Comparison of ENCODE assay signal across 8 mouse cellular contexts in genomic region chr11:107529320-107529719, GRCm38 (mm10). TPM values are rescaled to one million over a fixed set of nuclear protein-coding genes. Genes with fewer than 3 reads are reported as not detected.
A peak's percentile ranks its signal among the peaks of the same experiment; 100 is the strongest.
DNase-seq lines count a peak whose midpoint lies in the region; ATAC-seq and TF ChIP-seq lines count a peak whose summit lies in the region.
"Had no signal": no experiment of that assay in that cellular context is flagged by ENCODE, and none has a peak within 500 bp of the region (broad histone marks: within the 10 kb centered on the region; RNA-seq: fewer than 3 reads in every experiment).

No protein-coding gene starts in this region.

- no peak for TF ChIP-seq POLR2A in MEL (IDR thresholded peaks at IDR 0.05; ENCODE audit: control insufficient read depth in 1 of 2, insufficient read depth in 1 of 2, low read depth in 1 of 2, low read length in 2 of 2, poor library complexity in 1 of 2)

- no peak for TF ChIP-seq RAD21 in MEL (IDR thresholded peaks at IDR 0.05; ENCODE audit: low read depth, low read length)

- no peaks in the 10 kb centered on the region for H3K27me3 ChIP-seq in MEL (ENCODE audit: control insufficient read depth in 1 of 2, insufficient read depth in 2 of 2, low read length in 2 of 2)
- no peaks in the 10 kb centered on the region for H3K27me3 ChIP-seq in heart, embryonic 13.5 days (replicated peaks)
- no peaks in the 10 kb centered on the region for H3K27me3 ChIP-seq in limb, embryonic 10.5 days (ENCODE audit: low read depth, poor library complexity, severe bottlenecking)
- no peaks in the 10 kb centered on the region for H3K27me3 ChIP-seq in stomach, embryonic 16.5 days (ENCODE audit: control insufficient read depth, insufficient read depth, low read length)

- peak; percentile 18 to 28 for DNase-seq in CD8-positive naive resting alpha-beta T cell, adult 2 months (ENCODE audit: low read depth in 2 of 2, low spot score in 2 of 2)
- no peak for DNase-seq in MEL (ENCODE audit: low read depth, low spot score)
- no peak for DNase-seq in limb, embryonic 10.5 days (ENCODE audit: low spot score)
- no peak for DNase-seq in layer of hippocampus, adult 11-12 months (ENCODE audit: low spot score)
- DNase-seq in left cerebral cortex, adult 2 months (ENCODE audit: extremely low spot score in 1 of 2, low spot score in 2 of 2) = no peak

- H3K27ac ChIP-seq in MEL (ENCODE audit: control insufficient read depth, low read depth, low read length) = no peak overlapping the region
- peak overlapping the region; percentile 77 for H3K27ac ChIP-seq in heart, embryonic 13.5 days (replicated peaks)
- peak overlapping the region; percentile 42; the same call in 1 of the 2 replicates for H3K27ac ChIP-seq in limb, embryonic 10.5 days
- H3K27ac ChIP-seq in stomach, embryonic 16.5 days (ENCODE audit: low read length) = no peak overlapping the region
- H3K27ac ChIP-seq in left cerebral cortex, adult 2 months = no peak overlapping the region

- H3K4me2 ChIP-seq in heart, embryonic 13.5 days = no peak overlapping the region
- no peak overlapping the region; the same call in 1 of the 2 replicates for H3K4me2 ChIP-seq in stomach, embryonic 16.5 days (ENCODE audit: low read depth, low read length)

- H3K4me3 ChIP-seq in MEL (ENCODE audit: control insufficient read depth in 1 of 2, insufficient read depth in 1 of 2, low read depth in 2 of 2, low read length in 2 of 2) = no peak overlapping the region
- no peak overlapping the region for H3K4me3 ChIP-seq in heart, embryonic 13.5 days
- H3K4me3 ChIP-seq in limb, embryonic 10.5 days = no peak overlapping the region
- H3K4me3 ChIP-seq in stomach, embryonic 16.5 days (replicated peaks; ENCODE audit: low read length) = no peak overlapping the region
- H3K4me3 ChIP-seq in left cerebral cortex, adult 2 months = no peak overlapping the region
- H3K4me3 ChIP-seq: erythroblast, embryonic 14.5 days had no signal

- no peaks in the 10 kb centered on the region for H3K9me3 ChIP-seq in MEL (replicated peaks; ENCODE audit: insufficient read depth, low read length)
- H3K9me3 ChIP-seq in heart, embryonic 13.5 days = no peaks in the 10 kb centered on the region
- no peaks in the 10 kb centered on the region for H3K9me3 ChIP-seq in limb, embryonic 10.5 days (replicated peaks)
- H3K9me3 ChIP-seq in stomach, embryonic 16.5 days (replicated peaks; ENCODE audit: control insufficient read depth, low read length) = no peaks in the 10 kb centered on the region

- no peak for ATAC-seq in heart, embryonic 13.5 days (ENCODE audit: extremely low read depth, insufficient number of reproducible peaks, low FRiP score, low TSS enrichment)
- ATAC-seq in stomach, embryonic 16.5 days (ENCODE audit: insufficient read depth, low FRiP score) = peak; percentile 44; the same call in 1 of the 2 replicates

- H3K9ac ChIP-seq in MEL (ENCODE audit: control insufficient read depth, low read depth, low read length, poor library complexity, severe bottlenecking) = no peak overlapping the region
- H3K9ac ChIP-seq in heart, embryonic 13.5 days = no peak overlapping the region
- no peak overlapping the region for H3K9ac ChIP-seq in stomach, embryonic 16.5 days (ENCODE audit: low read length)

- WGBS in heart, embryonic 13.5 days = 33% methylated on average over 8 of the region's 8 CpGs
- 48% methylated on average over 8 of the region's 8 CpGs for WGBS in limb, embryonic 10.5 days
- 37% methylated on average over 8 of the region's 8 CpGs for WGBS in stomach, embryonic 16.5 days

- peaks cover 6 to 8% of the 10 kb centered on the region in 2 experiments; a peak in 3 of 4 replicates for H3K4me1 ChIP-seq in MEL (ENCODE audit: control insufficient read depth in 1 of 2, insufficient read depth in 2 of 2, low read length in 2 of 2)
- peaks cover 10% of the 10 kb centered on the region for H3K4me1 ChIP-seq in heart, embryonic 13.5 days
- peaks cover 7% of the 10 kb centered on the region for H3K4me1 ChIP-seq in limb, embryonic 10.5 days
- H3K4me1 ChIP-seq in stomach, embryonic 16.5 days (ENCODE audit: control insufficient read depth, insufficient read depth, low read length) = no peaks in the 10 kb centered on the region

- no peak for TF ChIP-seq EP300 in MEL (IDR thresholded peaks at IDR 0.05; ENCODE audit: low read depth in 1 of 2, low read length in 2 of 2)

- peaks cover 0 to 7% of the 10 kb centered on the region in 2 experiments; a peak in 1 of 4 replicates for H3K36me3 ChIP-seq in MEL (ENCODE audit: control insufficient read depth in 1 of 2, insufficient read depth in 2 of 2, low read length in 2 of 2)
- H3K36me3 ChIP-seq in heart, embryonic 13.5 days = no peaks in the 10 kb centered on the region
- no peaks in the 10 kb centered on the region for H3K36me3 ChIP-seq in limb, embryonic 10.5 days
- H3K36me3 ChIP-seq in stomach, embryonic 16.5 days (ENCODE audit: control insufficient read depth, insufficient read depth, low read length) = no peaks in the 10 kb centered on the region

- no peaks in the 10 kb centered on the region for H3K79me2 ChIP-seq in MEL (ENCODE audit: control insufficient read depth, insufficient read depth, low read length, poor library complexity)

- TF ChIP-seq CTCF in MEL (IDR thresholded peaks at IDR 0.05 in 2 of 3, conservative IDR thresholded peaks at IDR 0.05 in 1 of 3; ENCODE audit: control insufficient read depth in 1 of 3, insufficient read depth in 1 of 3, low read depth in 2 of 3, low read length in 3 of 3, poor library complexity in 1 of 3, severe bottlenecking in 1 of 3) = no peak
- TF ChIP-seq CTCF in left cerebral cortex, adult 2 months (IDR thresholded peaks at IDR 0.05) = no peak

- intact Hi-C loops in left cerebral cortex, adult 2 months (cut with DNase I) = no loop called here

TF ChIP-seq in MEL, 35 proteins besides CTCF, POLR2A, EP300 and RAD21:
- TF ChIP-seq NELFE (IDR thresholded peaks at IDR 0.05; ENCODE audit: low read depth, low read length) (no peak), SIN3A (IDR thresholded peaks at IDR 0.05; ENCODE audit: low read length) (no peak), NRF1 (IDR thresholded peaks at IDR 0.05; ENCODE audit: insufficient read depth, low read depth, low read length, poor library complexity, severe bottlenecking) (no peak), HCFC1 (IDR thresholded peaks at IDR 0.05; ENCODE audit: low read depth, low read length) (no peak), MAFK (IDR thresholded peaks at IDR 0.05; ENCODE audit: borderline replicate concordance, low read depth, low read length) (0 out of 2 replicates have a peak, but pooled peaks have one; percentile 11)

RNA-seq across cellular contexts. Expression of gene Helz, which starts 18.4 kb away (rescaled TPM):
- total RNA-seq in MEL (2012; rRNA removed) = 15.1 and 16.0 TPM in 2 replicates
- polyA plus RNA-seq in MEL (2012; ENCODE audit: insufficient read depth in 1 of 2, insufficient read length in 2 of 2, low read depth in 1 of 2, low replicate concordance in 2 of 2, missing spikeins in 1 of 2) = 10 to 100 TPM; 39.9 to 41.0 TPM
- 12.1 and 13.7 TPM in 2 replicates for polyA plus RNA-seq in heart, embryonic 13.5 days (2015; fragmentation: Nextera tagmentation; extraction: Ambion mirVana)
- polyA plus RNA-seq in limb, embryonic 10.5 days (2016; fragmentation: Nextera tagmentation; extraction: Ambion mirVana) = 23.7 and 24.8 TPM in 2 replicates
- 15.3 and 16.1 TPM in 2 replicates for polyA plus RNA-seq in stomach, embryonic 16.5 days (2015; fragmentation: Nextera tagmentation; extraction: Ambion mirVana)
- total RNA-seq in left cerebral cortex, adult 2 months (2021) = 10 to 100 TPM; 52.2 to 53.3 TPM

RNA-seq across cellular contexts. Expression of gene Psmd12, which starts 50.0 kb away (rescaled TPM):
- total RNA-seq in MEL (2012; rRNA removed) = 149 and 173 TPM in 2 replicates
- polyA plus RNA-seq in MEL (2012; ENCODE audit: insufficient read depth in 1 of 2, insufficient read length in 2 of 2, low read depth in 1 of 2, low replicate concordance in 2 of 2, missing spikeins in 1 of 2) = 100 to 1,000 TPM; 139 to 437 TPM
- 130 and 144 TPM in 2 replicates for polyA plus RNA-seq in heart, embryonic 13.5 days (2015; fragmentation: Nextera tagmentation; extraction: Ambion mirVana)
- polyA plus RNA-seq in limb, embryonic 10.5 days (2016; fragmentation: Nextera tagmentation; extraction: Ambion mirVana) = 229 and 240 TPM in 2 replicates
- 163 and 175 TPM in 2 replicates for polyA plus RNA-seq in stomach, embryonic 16.5 days (2015; fragmentation: Nextera tagmentation; extraction: Ambion mirVana)
- 10 to 100 TPM; 67.1 to 72.9 TPM for total RNA-seq in left cerebral cortex, adult 2 months (2021)

RNA-seq across cellular contexts. Expression of gene Pitpnc1, which starts 58.8 kb away (rescaled TPM):
- 19.3 and 31.9 TPM in 2 replicates for total RNA-seq in MEL (2012; rRNA removed)
- 10 to 100 TPM in 1 of 2 experiments, not detected in 1; 25.3 TPM for polyA plus RNA-seq in MEL (2012; ENCODE audit: insufficient read depth in 1 of 2, insufficient read length in 2 of 2, low read depth in 1 of 2, low replicate concordance in 2 of 2, missing spikeins in 1 of 2)
- 9.3 and 9.9 TPM in 2 replicates for polyA plus RNA-seq in heart, embryonic 13.5 days (2015; fragmentation: Nextera tagmentation; extraction: Ambion mirVana)
- 31.6 and 37.1 TPM in 2 replicates for polyA plus RNA-seq in limb, embryonic 10.5 days (2016; fragmentation: Nextera tagmentation; extraction: Ambion mirVana)
- 10.4 and 13.9 TPM in 2 replicates for polyA plus RNA-seq in stomach, embryonic 16.5 days (2015; fragmentation: Nextera tagmentation; extraction: Ambion mirVana)
- total RNA-seq in left cerebral cortex, adult 2 months (2021) = 10 to 100 TPM; 54.5 to 55.2 TPM

Comparison
In these comparisons a context has a peak if more than half of its experiments do, and no peak if none do; other contexts are left out.
1. DNase-seq: peak in CD8-positive naive resting alpha-beta T cell, adult 2 months (2 of 2); none in MEL (single experiment), limb, embryonic 10.5 days (single experiment), layer of hippocampus, adult 11-12 months (single experiment) and left cerebral cortex, adult 2 months (0 of 2).
2. H3K27ac ChIP-seq: peak in heart, embryonic 13.5 days (single experiment) and limb, embryonic 10.5 days (single experiment); none in MEL (single experiment), stomach, embryonic 16.5 days (single experiment) and left cerebral cortex, adult 2 months (single experiment).